Mouse (Mus musculus) CH12.LX (cell line): ENCODE results near the gene Abcc2. TPM values are rescaled to one million over a fixed set of nuclear protein-coding genes. Genes with fewer than 3 reads are reported as not detected.

ENCODE experiments used
- DNase-seq: peaks from one replicate; pipeline ENCODE4 v3.0.0-alpha.2; 2013; ENCODE audit errors: extremely low read depth
- H3K27ac ChIP-seq: 2 replicates; pipeline ENCODE4 v1.5.1; 2012; ENCODE audit warnings: low read depth, mild to moderate bottlenecking, control low read depth, moderate library complexity; ENCODE audit not compliant: insufficient read depth
- H3K27me3 ChIP-seq: replicated peaks from 2 replicates; pipeline ENCODE3; 2012; ENCODE audit warnings: inconsistent platforms
- H3K36me3 ChIP-seq, 2 experiments: replicated peaks in 1 of 2; 2 replicates each; pipeline versions ENCODE3 to v1.6.1; 2012; ENCODE audit warnings: inconsistent platforms in 1 of 2, low read length in 1 of 2, mild to moderate bottlenecking in 1 of 2, mixed read lengths in 1 of 2, moderate library complexity in 1 of 2; ENCODE audit not compliant: control insufficient read depth in 1 of 2, insufficient read depth in 1 of 2
- H3K4me1 ChIP-seq, 2 experiments: 2 replicates each; pipeline ENCODE4 v1.6.1; 2012; ENCODE audit warnings: inconsistent platforms in 1 of 2, moderate library complexity in 1 of 2; ENCODE audit not compliant: insufficient read depth in 2 of 2, control insufficient read depth in 1 of 2
- H3K4me2 ChIP-seq: 2 replicates; pipeline ENCODE4 v1.6.1; 2012; ENCODE audit warnings: low read depth, mild to moderate bottlenecking, control low read depth; ENCODE audit not compliant: poor library complexity, insufficient read depth, severe bottlenecking
- H3K4me3 ChIP-seq, 3 experiments: fragments of 150-350 bp in 1 of 3; sonication (generic) in 1 of 3; replicated peaks in 1 of 3; 2 replicates each; pipeline versions ENCODE3 to v1.5.1; 2011 to 2012; ENCODE audit warnings: low read depth in 2 of 3, low read length in 2 of 3, mild to moderate bottlenecking in 2 of 3, moderate library complexity in 2 of 3, control low read depth in 1 of 3, improper control_type of control experiment in 1 of 3, inconsistent platforms in 1 of 3, mixed read lengths in 1 of 3; ENCODE audit not compliant: poor library complexity in 1 of 3
- H3K79me2 ChIP-seq: replicated peaks from 2 replicates; pipeline ENCODE4 v1.6.1; 2012; ENCODE audit warnings: mild to moderate bottlenecking, moderate library complexity; ENCODE audit not compliant: control insufficient read depth, poor library complexity, insufficient read depth, severe bottlenecking; ENCODE audit errors: extremely low read depth
- H3K9ac ChIP-seq: 2 replicates; pipeline ENCODE4 v1.6.1; 2012; ENCODE audit warnings: low read depth, mild to moderate bottlenecking, control low read depth, moderate library complexity; ENCODE audit not compliant: insufficient read depth
- H3K9me3 ChIP-seq: replicated peaks from 2 replicates; pipeline ENCODE3; 2012; ENCODE audit warnings: low read length, inconsistent platforms, mixed read lengths
- CHD1 ChIP-seq: IDR thresholded peaks from 2 replicates; pipeline ENCODE4 v1.6.1; 2012; ENCODE audit warnings: low read depth, low read length, improper control_type of control experiment, inconsistent platforms
- CHD2 ChIP-seq: IDR thresholded peaks from 2 replicates; pipeline ENCODE4 v1.6.1; 2011; ENCODE audit warnings: low read length, improper control_type of control experiment
- CTCF ChIP-seq, 2 experiments: IDR thresholded peaks in 1 of 2; conservative IDR thresholded peaks in 1 of 2; 2 replicates each; pipeline ENCODE4 v1.5.1; 2011 to 2012; ENCODE audit warnings: low read depth in 2 of 2, low read length in 2 of 2, improper control_type of control experiment in 1 of 2, inconsistent platforms in 1 of 2, mild to moderate bottlenecking in 1 of 2, moderate library complexity in 1 of 2
- GABPA ChIP-seq: IDR thresholded peaks from 2 replicates; pipeline ENCODE4 v1.6.1; 2012; ENCODE audit warnings: low read depth, low read length, improper control_type of control experiment, inconsistent platforms; ENCODE audit not compliant: insufficient replicate concordance
- HCFC1 ChIP-seq: IDR thresholded peaks from 2 replicates; pipeline ENCODE4 v1.6.1; 2012; ENCODE audit warnings: low read depth, mild to moderate bottlenecking, inconsistent platforms, low read length, improper control_type of control experiment
- IRF4 ChIP-seq: IDR thresholded peaks from 2 replicates; pipeline ENCODE4 v1.6.1; 2014; ENCODE audit warnings: low read depth, mild to moderate bottlenecking, inconsistent platforms, low read length, improper control_type of control experiment
- MEF2A ChIP-seq: IDR thresholded peaks from 2 replicates; pipeline ENCODE4 v1.6.1; 2014; ENCODE audit warnings: low read depth, mild to moderate bottlenecking, inconsistent platforms, low read length, improper control_type of control experiment, borderline replicate concordance
- MXI1 ChIP-seq: IDR thresholded peaks from 2 replicates; pipeline ENCODE4 v1.6.1; 2011; ENCODE audit warnings: mild to moderate bottlenecking, low read depth, low read length, improper control_type of control experiment
- MYC ChIP-seq: IDR thresholded peaks from 2 replicates; pipeline ENCODE4 v1.6.1; 2011; ENCODE audit warnings: low read depth, mild to moderate bottlenecking, improper control_type of control experiment, low read length
- NELFE ChIP-seq: IDR thresholded peaks from 2 replicates; pipeline ENCODE4 v1.6.1; 2011; ENCODE audit warnings: low read depth, low read length, improper control_type of control experiment
- POLR2A ChIP-seq: IDR thresholded peaks from 2 replicates; pipeline ENCODE4 v1.6.1; 2011; ENCODE audit warnings: low read depth, mild to moderate bottlenecking, improper control_type of control experiment, low read length
- RAD21 ChIP-seq: IDR thresholded peaks from 2 replicates; pipeline ENCODE4 v1.6.1; 2011; ENCODE audit warnings: low read depth, mild to moderate bottlenecking, low read length, improper control_type of control experiment, moderate library complexity
- USF1 ChIP-seq: IDR thresholded peaks from 2 replicates; pipeline ENCODE4 v1.6.1; 2014; ENCODE audit warnings: low read depth, mild to moderate bottlenecking, inconsistent platforms, low read length, improper control_type of control experiment
- USF2 ChIP-seq: conservative IDR thresholded peaks from 2 replicates; pipeline ENCODE4 v1.6.1; 2011; ENCODE audit warnings: low read depth, low read length, improper control_type of control experiment
- ZC3H11A ChIP-seq: IDR thresholded peaks from 2 replicates; pipeline ENCODE4 v1.6.1; 2012; ENCODE audit warnings: low read depth, mild to moderate bottlenecking, inconsistent platforms, low read length, improper control_type of control experiment
- ZKSCAN1 ChIP-seq: IDR thresholded peaks from 2 replicates; pipeline ENCODE4 v1.6.1; 2012; ENCODE audit warnings: low read depth, inconsistent platforms, low read length, improper control_type of control experiment, borderline replicate concordance
- ZNF384 ChIP-seq: IDR thresholded peaks from 2 replicates; pipeline ENCODE4 v1.6.1; 2012; ENCODE audit warnings: low read depth, low read length, improper control_type of control experiment, inconsistent platforms
- dilution Hi-C: fragments of 300-500 bp; cut with MboI; formaldehyde crosslinking; loops from 2 replicates; pipeline ENCODE4 v1.14.3; 2020; ENCODE audit warnings: low sequenced_read_pairs; ENCODE audit not compliant: extremely low pct_unique_long_range_greater_than_20kb, extremely low pct_ligation_motif_present
- in situ Hi-C: fragments of 300-500 bp; cut with MboI; formaldehyde crosslinking; loops from 3 replicates; pipeline ENCODE4 v1.14.3; 2019; ENCODE audit warnings: low sequenced_read_pairs, low pct_ligation_motif_present, low pct_unique_long_range_greater_than_20kb, mixed read lengths
- polyA plus RNA-seq: library from polyadenylated mRNA; unstranded; fragments of >175 nt; gene quantifications from 2 replicates; pipeline ENCODE4 v1.2.1, GENCODE M21; 2012; ENCODE audit warnings: low read depth; ENCODE audit not compliant: insufficient read length
- total RNA-seq, 2 experiments: library from RNA; depleted of rRNA; stranded (reverse); fragments of 300-350 nt in 1 of 2; fragments of >200 nt in 1 of 2; gene quantifications; 2 replicates each; pipeline ENCODE4 v1.2.3; 2012 to 2014

Gene Abcc2
- total and polyA plus RNA-seq, 3 experiments: 0.08 to 0.39 (median 0.09) TPM

DNA sequence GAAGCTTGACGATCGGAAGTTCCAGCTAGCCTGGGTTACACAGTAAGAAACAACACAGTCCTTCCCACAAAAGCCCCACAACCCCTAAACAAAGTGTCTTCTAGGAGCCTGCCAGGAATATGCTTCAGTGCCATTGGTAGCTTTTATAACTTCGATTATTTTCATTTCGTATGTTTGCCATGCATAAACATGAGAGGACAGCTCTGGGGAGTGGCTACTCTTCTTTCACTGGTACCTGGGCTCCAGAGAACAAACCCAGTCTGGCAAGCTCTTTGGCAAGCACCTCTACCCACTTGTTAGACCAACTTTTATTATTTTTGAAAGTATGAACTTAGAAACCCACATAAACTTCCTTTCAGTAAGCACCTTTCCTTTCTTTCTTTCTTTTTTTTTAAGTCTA lies 5.4 kb upstream of the Abcc2 start:
- Histone ChIP-seq H3K4me2 (no peak overlapping the region), H3K9ac (no peak overlapping the region), H3K9me3 (no peaks in the 10 kb centered on the region), H3K36me3 (no peaks in the 10 kb centered on the region), H3K27me3 (no peaks in the 10 kb centered on the region), H3K79me2 (no peaks in the 10 kb centered on the region), H3K4me1 (peaks cover 0 to 8% of the 10 kb centered on the region in 2 experiments; a peak in 2 of 4 replicates), H3K4me3 (no peak overlapping the region), H3K27ac (no peak overlapping the region)
- in situ Hi-C loops: no loop called here
- no peak for TF ChIP-seq MXI1
- no peak for TF ChIP-seq ZC3H11A
- no peak for TF ChIP-seq ZKSCAN1
- no peak for TF ChIP-seq MEF2A
- no peak for TF ChIP-seq GABPA
- no peak for TF ChIP-seq IRF4
- TF ChIP-seq USF2: no peak
- TF ChIP-seq CHD2: no peak
- TF ChIP-seq CHD1: no peak
- TF ChIP-seq MYC: no peak
- TF ChIP-seq RAD21: no peak
- no peak for TF ChIP-seq POLR2A
- no peak for DNase-seq
- dilution Hi-C loops: no loop called here

GRCm38 (mm10) chr19:43777308-43777707 lies 4.7 kb upstream of the Abcc2 start:
- in situ Hi-C loops: no loop called here
- no peak overlapping the region for H3K9ac ChIP-seq
- DNase-seq: no peak
- TF ChIP-seq NELFE: no peak
- no peak for TF ChIP-seq CHD2
- no peak for TF ChIP-seq MYC
- TF ChIP-seq USF1: no peak
- TF ChIP-seq, all 38 proteins: peak for 0
- H3K27ac ChIP-seq: no peak overlapping the region
- H3K79me2 ChIP-seq: no peaks in the 10 kb centered on the region
- no peak overlapping the region for H3K4me3 ChIP-seq
- H3K4me1 ChIP-seq: peaks cover 0 to 1% of the 10 kb centered on the region in 2 experiments; a peak in 2 of 4 replicates
- no peaks in the 10 kb centered on the region for H3K27me3 ChIP-seq
- no peaks in the 10 kb centered on the region for H3K9me3 ChIP-seq
- H3K36me3 ChIP-seq: no peaks in the 10 kb centered on the region
- H3K4me2 ChIP-seq: no peak overlapping the region
- dilution Hi-C loops: no loop called here

DNA sequence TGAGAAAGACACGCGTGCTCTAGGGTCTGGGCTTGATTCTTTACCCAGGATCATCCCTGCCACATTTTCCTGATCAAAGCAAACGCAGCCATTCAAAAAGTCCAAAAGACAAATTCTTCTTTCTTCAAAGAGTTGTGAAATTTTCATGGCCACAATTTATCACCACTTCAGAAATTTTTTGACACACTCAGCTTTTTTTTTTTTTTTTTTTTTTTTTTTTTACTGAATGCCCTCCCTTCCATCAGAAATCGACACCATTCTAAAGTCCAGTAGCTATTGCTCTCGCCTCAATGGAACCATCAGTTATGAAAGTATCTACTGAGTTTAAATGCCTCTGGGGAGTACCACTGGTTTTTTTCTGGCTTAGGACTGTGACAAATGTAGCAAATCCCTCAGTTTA lies 1.6 kb upstream of the Abcc2 start:
- no peak for TF ChIP-seq HCFC1
- peak; percentile 29; the same call in 1 of the 2 replicates for TF ChIP-seq ZNF384
- no peak for TF ChIP-seq CTCF (conservative IDR thresholded peaks at IDR 0.05 in 1 of 2, IDR thresholded peaks at IDR 0.05 in 1 of 2; ENCODE audit: low read depth in 2 of 2, low read length in 2 of 2)
- TF ChIP-seq RAD21: no peak
- TF ChIP-seq POLR2A: no peak

More for the DNA sequence above, 1.6 kb upstream of the Abcc2 start:
- H3K4me2 ChIP-seq: no peak overlapping the region
- no peaks in the 10 kb centered on the region for H3K27me3 ChIP-seq
- H3K9ac ChIP-seq: no peak overlapping the region
- H3K36me3 ChIP-seq: no peaks in the 10 kb centered on the region
- DNase-seq: no peak
- no peaks in the 10 kb centered on the region; a peak in 1 of 4 replicates for H3K4me1 ChIP-seq
- dilution Hi-C loops: no loop called here
- in situ Hi-C loops: no loop called here
- no peak overlapping the region for H3K4me3 ChIP-seq
- H3K79me2 ChIP-seq: no peaks in the 10 kb centered on the region
- no peak overlapping the region for H3K27ac ChIP-seq
- H3K9me3 ChIP-seq: no peaks in the 10 kb centered on the region
